Mouse (Mus musculus) embryonic stem cell, embryonic (primary cell): ENCODE data around the gene B4galt4.
"Not testable (repeated sequence)": the region's sequence is repeated elsewhere in the genome, so short reads cannot be mapped to it uniquely, and the experiment has no call there.

ENCODE experiments used
- CTCF ChIA-PET, 4 experiments: fragments of 300-600 bp in 2 of 4; fragments of 350-600 bp in 2 of 4; sonication (Branson Sonifier 250); formaldehyde crosslinking; loops; one replicate each; lab custom pipeline; 2022; ENCODE audit warnings: inconsistent platforms in 2 of 4; lab: Charles Lee
- POLR2A ChIA-PET, 4 experiments: fragments of 300-600 bp in 2 of 4; fragments of 350-600 bp in 2 of 4; sonication (Branson Sonifier 250); formaldehyde crosslinking; loops; one replicate each; lab custom pipeline; 2022; ENCODE audit warnings: antibody characterized with exemption in 4 of 4, inconsistent platforms in 1 of 4; lab: Charles Lee

The B4galt4 gene

DNA sequence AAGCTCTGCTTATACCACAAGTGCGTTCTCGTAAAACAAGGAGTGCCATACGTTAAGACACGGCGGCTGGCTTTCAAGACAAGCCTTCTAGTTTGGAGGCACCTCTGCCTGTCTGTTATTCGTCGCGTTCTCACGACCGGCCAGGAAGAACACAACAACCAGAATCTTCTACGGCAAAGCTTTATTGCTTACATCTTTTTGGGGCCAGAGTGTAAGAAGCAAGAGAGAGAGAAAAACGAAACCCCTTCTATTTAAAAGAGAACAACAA, 27.9 kb upstream of the B4galt4 start:
- POLR2A ChIA-PET: interaction anchor here in 1 of 4 experiments (0.9 kb wide), 1 partner anchor 78 kb away, joined by 4 read pairs; no protein-coding TSS in a partner anchor
- CTCF ChIA-PET: not testable (repeated sequence)

DNA sequence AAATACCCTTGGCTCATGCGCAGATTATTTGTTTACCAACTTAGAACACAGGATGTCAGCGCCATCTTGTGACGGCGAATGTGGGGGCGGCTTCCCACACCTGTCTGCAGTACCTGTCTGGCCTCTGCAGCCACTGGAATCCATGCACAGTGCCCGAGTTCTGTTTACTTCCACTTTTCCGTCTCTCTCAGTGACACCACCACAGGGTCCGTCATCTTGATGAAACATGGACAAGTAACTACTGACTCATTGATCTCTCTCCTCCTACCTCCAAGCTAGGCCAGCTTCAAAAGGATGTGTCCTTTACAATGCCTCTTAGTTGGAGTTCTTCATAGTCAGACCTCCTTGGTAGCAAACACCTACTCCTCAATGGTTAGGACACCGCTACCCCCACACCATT, 20.7 kb upstream of the B4galt4 start:
- ChIA-PET POLR2A (interaction anchor here in 3 of 4 experiments (0.6 to 1.5 kb wide), 6 partner anchors 9 to 109 kb away, joined by 3 to 6 read pairs (median 4); no protein-coding TSS in a partner anchor), CTCF (no interaction called here)

DNA sequence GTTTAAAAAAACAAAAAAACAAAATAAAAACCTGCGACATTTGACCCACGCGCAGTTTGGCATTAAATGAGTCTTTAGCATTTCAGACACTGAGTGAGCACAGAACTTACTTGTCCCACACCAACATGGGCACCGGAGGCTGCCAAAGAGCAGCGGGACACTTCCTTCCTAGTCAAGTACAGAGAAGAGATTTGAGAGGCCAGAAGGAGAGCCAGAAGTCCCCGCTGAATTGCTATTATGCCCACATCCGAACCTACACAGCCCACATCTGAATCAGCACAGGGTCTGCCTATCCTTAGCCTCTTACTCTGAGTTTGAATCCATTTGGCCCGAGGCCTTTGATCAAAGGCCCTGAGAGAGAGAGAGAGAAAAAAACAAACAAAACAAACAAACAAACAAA, 17.8 kb upstream of the B4galt4 start:
- ChIA-PET CTCF (no interaction called here), POLR2A (no interaction called here)

DNA sequence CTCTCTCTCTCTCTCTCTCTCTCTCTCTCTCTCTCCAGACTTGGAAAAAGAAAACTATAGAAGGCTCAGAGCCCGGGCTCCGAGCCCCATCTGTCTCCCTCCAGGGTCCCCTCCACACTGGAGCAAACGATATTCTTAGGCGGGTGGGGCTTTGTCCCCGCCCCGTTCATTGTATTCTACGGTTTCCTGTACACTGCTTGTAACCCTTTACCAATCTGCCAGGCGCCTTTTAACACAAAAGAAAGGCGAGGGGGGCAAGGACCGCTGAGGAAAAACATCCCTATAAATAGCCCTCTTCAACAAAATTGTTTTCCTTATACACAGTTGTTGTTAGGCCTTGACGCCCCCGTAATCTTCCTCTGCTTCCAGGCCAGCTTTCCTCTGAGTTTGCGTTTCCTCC, 17.1 kb upstream of the B4galt4 start:
- POLR2A ChIA-PET: no interaction called here
- CTCF ChIA-PET: no interaction called here

DNA sequence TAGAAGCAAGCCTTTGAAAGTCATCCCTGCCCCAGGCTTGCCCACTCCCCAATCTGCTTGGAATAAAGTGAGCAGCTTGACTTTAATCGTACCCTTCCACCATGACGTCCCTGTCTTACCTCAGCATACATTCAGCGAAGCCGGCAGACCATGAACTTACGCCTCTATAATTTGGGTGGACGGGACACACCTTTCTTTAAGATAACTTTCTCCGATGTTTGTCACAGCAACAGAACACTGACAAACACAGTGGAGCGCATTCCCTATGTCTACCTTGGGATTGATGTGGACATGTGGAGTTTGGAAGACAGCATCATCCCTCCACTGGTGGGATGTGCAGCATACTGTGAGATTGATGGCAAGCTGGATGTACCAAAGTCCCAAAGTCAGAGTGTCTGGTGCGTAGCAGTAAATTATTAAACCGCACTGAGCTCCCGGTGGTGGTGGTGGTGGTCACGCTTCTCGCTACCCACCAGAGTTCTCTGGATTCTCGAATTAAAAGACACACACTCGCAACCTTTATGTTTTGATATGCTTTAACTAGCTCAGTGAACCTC, 13.4 kb upstream of the B4galt4 start:
- ChIA-PET POLR2A (interaction anchor here in 1 of 4 experiments (0.6 kb wide), 1 partner anchor 28 kb away, joined by 3 read pairs; no protein-coding TSS in a partner anchor), CTCF (no interaction called here)

DNA sequence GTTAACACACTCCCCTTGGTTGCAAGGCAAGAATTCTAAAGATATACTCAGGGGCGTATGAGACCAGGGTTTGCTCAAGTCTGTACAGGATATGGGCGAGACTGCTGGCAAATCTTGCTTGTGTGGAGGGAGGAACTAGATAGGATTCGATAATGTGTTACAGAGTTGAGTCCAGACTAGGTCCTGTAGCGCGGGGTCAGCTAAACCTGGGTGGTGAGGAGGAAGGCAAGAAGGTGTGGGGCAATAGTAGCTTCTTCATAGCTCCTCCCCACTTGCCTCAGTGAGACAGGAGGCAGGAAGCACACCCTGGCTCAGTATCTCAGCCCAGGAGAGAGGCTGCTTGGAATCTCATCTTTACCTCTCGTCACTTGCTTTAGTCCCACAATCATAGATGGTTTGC, 12.9 kb upstream of the B4galt4 start:
- CTCF ChIA-PET: no interaction called here

DNA sequence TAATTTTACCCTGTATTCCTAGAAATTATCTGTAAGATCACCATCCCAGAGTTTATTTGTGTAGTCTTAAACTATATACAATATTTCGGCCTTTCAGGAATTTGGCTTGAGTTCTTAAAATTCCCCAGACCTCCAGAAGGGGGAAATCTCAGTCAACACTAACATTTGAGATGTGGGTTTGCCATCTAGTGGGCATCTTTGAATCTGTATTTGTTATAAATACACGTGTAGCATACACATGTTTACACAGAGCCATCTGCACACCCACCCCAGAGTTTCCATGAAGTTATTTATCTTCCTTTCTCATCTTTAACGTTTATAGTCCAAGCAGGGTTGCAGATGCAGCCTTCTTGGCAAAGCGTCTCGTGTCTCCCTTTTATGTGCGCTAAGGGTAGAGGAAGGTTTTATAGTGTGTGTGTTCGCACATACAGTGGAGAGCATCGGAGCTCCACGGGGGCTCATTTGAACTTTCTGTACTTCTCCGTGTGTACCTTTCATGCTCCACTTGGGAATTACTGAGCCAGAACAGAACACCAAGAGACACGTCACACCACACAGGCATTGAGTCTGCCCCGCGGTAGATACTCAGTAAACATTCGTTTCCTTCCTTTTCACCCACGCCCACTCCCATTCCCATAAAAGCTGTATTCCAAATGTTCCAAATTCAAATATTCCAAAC, 12.3 kb upstream of the B4galt4 start:
- ChIA-PET POLR2A (interaction anchor here in 1 of 4 experiments (0.6 kb wide), 1 partner anchor 1122 kb away, joined by 3 read pairs; no protein-coding TSS in a partner anchor), CTCF (no interaction called here)

More for the DNA sequence above, 12.9 kb upstream of the B4galt4 start:
- POLR2A ChIA-PET: no interaction called here

DNA sequence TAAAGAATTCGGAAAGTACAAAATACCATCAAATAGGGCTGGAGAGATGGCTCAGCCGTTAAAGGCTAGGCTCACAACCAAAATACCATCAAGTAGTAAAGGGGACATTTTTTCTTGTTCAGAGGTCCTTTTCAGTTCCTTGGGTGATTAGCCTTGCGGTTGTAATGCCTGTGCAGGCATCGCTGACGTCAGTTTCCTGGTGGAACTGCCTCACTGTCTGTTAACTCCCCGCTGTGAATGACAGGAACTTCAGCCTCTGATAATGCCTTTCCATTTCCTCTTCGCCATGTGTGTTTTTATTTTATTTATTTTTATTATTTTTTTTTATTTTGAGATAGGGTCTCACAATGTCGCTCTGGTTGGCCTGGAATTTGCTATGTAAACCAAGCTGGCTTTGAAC, 11.1 kb upstream of the B4galt4 start:
- ChIA-PET CTCF (no interaction called here), POLR2A (no interaction called here)

DNA sequence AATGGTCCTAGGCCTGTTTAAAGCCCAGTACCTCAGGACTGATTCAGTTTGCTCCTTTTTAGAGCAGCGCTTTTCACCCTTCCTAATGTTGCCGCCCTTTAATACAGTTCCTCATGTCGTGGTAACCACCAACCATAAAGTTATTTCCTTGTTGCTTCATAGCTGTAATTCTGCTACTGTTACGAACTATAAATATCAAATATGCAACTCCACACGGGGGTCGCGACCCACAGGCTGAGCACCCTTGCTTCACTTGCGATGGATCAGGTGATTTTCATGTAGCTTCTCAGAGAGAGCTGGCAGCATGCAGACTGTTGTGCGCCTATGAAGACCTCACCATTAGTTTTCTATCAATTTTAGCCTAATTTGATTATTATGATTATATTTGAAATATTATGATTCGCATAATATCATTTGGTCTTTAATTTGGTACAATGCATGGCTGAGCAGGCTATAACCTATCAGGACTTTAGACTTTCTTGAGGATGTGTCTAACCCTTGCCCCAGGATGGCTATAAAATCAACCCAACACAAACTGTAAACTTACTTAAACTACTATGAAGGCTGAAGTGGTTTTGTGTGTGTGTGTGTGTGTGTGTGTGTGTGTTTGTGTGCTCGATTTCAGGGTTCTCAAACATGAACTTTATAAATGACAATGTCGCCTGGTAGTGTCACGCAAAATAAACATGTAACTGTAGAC, 710 bp upstream of the B4galt4 start:
- POLR2A ChIA-PET: interaction anchor here in 2 of 4 experiments (0.5 to 1.2 kb wide), 4 partner anchors 8 to 138 kb away, joined by 3 to 4 read pairs (median 3); no protein-coding TSS in a partner anchor

DNA sequence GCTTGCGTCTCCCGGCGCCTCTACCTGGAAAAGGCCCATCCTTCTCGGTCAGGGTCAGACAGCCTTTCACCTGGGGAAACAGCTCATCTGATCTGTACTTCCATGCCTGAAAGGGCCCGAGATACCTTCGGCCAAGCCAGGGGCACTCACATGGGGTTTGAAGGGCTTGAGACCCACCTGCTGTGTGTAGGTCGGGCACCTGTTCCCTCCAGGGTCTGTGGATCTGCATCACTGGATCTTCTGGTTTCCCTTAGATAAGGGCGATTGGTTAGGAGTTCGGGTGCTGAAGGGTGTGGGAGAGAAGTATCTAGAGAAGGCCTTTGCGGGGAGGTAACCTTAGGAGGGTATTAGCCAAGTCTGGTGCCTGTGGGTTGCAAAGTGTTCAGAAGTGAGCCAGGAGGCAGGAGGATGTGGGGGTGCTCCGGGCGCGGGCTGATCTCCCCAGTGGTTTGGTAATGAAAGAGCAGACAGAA, 631 bp downstream of the B4galt4 start:
- ChIA-PET POLR2A (interaction anchor here in 3 of 4 experiments (0.6 to 1.2 kb wide), 5 partner anchors 10 to 769 kb away, joined by 3 to 6 read pairs (median 3); no protein-coding TSS in a partner anchor), CTCF (interaction anchor here in 2 of 4 experiments (1.1 kb wide), 2 partner anchors 15 to 63 kb away, joined by 3 read pairs; no protein-coding TSS in a partner anchor)

More for the DNA sequence above, 710 bp upstream of the B4galt4 start:
- CTCF ChIA-PET: interaction anchor here in 2 of 4 experiments (1.1 kb wide), 2 partner anchors 16 to 62 kb away, joined by 3 read pairs; no protein-coding TSS in a partner anchor

DNA sequence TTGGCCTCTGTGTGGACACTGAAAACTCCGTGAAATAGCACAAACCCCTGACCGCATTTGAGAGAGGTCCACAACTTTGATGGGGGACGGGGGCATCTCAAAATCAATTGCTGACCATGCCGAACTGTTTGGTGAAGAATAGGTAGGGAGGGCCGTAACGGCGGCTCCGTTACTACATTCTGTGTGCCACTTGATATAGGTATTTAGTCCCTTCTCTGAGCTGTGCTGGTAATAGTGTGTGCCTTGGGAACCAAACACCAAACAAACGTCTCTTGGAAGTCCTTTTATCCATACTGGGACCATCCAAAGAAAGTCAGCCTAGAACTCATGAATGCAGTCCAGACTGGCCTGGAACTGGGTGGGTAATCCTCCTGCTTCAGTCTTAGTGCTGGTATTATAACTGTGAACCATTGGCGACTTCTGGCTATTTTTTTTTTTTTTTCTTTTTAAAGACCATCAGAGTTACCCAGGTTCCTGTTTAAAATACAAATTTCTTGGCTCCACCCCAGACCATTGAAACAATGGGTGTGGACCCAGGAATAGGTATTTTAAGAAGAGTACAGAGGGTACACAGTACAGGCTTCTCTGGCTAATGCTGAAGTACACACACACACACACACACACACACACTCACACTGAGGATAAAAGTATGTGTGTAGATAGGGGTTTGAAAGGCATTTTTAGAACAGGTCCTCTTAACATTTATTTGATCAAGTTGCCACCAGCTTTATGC, 2.0 kb downstream of the B4galt4 start:
- CTCF ChIA-PET: interaction anchor here in 1 of 4 experiments (0.7 kb wide), 1 partner anchor 373 kb away, joined by 4 read pairs; no protein-coding TSS in a partner anchor

DNA sequence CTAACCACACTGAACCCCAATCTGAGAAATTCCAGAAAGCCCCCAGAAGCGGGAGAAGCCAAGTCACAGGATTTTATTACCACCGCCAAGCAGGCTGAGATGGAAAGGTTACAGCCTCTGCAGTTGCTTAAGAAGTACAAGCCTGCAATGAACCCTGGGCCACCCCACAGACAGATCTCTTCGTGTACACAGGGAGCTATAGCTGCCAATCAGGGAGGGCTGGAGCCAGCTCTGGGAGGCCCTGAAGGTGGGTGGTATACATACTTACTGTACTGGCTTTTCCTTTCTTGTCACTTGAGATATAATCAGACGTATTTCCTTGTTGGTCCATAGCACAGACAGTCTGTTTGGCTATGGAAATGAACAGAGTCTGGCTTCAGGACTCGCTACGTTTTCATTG, 8.7 kb downstream of the B4galt4 start:
- CTCF ChIA-PET: no interaction called here
- POLR2A ChIA-PET: interaction anchor here in 1 of 4 experiments (0.7 kb wide), 1 partner anchor 248 kb away, joined by 3 read pairs; no protein-coding TSS in a partner anchor

More for the DNA sequence above, 2.0 kb downstream of the B4galt4 start:
- POLR2A ChIA-PET: interaction anchor here in 1 of 4 experiments (0.5 kb wide), 1 partner anchor 35 kb away, joined by 3 read pairs; no protein-coding TSS in a partner anchor

DNA sequence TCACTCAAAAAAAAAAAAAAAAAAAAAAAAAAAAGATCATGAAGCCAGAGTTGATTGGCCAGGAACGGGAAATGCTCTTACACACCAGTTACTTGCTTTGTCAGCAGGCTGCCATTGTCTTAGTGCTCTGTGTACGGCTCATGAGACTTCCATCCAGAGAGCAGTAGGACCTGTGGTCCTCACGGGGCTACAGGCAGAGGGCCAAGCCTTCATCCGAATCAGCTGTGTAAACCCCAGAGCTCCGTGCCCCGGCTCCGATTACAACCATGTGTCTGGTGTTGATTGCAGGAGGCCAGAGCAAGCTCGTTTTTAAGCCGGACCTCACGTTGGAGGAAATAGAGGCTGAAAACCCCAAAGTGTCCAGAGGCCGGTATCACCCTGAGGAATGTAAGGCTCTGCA, 11.6 kb downstream of the B4galt4 start:
- ChIA-PET POLR2A (interaction anchor here in 3 of 4 experiments (0.6 to 1.4 kb wide), 3 partner anchors 12 to 168 kb away, joined by 3 read pairs; partner anchors contain the start of gene B4galt4 (in 1 of the 3)), CTCF (no interaction called here)

DNA sequence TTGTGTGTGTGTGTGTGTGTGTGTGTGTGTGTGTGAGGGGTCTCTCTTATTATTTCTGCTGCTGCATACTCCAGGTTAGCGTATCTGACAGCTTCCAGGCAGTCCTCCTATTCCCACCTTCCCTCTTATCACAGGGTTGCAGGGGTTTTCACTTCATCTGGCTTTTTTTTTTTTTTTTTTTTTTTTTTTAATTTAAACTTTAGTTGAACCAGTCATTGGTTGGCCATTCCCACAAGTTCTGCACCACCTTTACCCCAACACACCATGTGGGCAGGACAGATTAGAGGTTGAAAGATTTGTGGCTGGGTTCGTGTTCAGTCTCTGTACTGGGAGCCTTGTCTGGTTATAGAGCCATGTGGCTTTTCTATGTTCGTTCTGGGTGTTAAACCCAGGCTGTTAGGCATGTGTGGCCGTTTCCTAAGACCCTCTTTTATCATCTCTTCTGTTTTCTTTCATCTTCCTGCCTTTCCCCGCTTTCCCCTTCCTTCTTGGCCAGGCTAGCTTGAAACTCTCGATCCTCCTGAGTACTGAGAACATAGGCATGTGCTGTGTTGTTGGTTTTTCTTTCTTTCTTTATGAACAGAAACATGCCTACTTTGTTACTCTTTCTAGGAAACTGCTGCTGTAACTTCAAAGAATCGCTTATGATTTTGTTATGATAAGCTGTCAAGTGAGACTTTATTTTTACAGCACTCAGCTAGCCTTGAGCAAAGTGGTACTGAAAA, 13.6 kb downstream of the B4galt4 start:
- ChIA-PET POLR2A (no interaction called here), CTCF (interaction anchor here in 1 of 4 experiments (0.6 kb wide), 1 partner anchor 275 kb away, joined by 4 read pairs; no protein-coding TSS in a partner anchor)

DNA sequence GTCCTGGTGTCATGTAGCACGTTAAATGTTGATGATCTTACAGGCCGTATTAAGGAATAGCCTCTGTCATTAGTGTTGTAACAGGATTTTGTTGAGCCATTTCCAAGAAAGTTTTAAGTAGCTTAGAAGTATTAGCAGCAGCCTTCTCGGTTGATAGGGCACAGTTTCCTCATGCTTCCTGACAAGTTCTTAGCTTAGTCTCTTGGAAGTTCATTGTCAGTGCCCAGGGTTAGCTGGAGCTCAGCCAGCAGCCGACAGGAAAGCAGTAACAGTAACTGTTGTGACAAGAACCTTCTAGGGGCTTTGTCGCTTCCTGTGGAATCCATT, 14.1 kb downstream of the B4galt4 start:
- ChIA-PET CTCF (no interaction called here), POLR2A (interaction anchor here in 1 of 4 experiments (0.6 to 0.7 kb wide), 2 partner anchors 13 to 35 kb away, joined by 3 to 6 read pairs; no protein-coding TSS in a partner anchor)

DNA sequence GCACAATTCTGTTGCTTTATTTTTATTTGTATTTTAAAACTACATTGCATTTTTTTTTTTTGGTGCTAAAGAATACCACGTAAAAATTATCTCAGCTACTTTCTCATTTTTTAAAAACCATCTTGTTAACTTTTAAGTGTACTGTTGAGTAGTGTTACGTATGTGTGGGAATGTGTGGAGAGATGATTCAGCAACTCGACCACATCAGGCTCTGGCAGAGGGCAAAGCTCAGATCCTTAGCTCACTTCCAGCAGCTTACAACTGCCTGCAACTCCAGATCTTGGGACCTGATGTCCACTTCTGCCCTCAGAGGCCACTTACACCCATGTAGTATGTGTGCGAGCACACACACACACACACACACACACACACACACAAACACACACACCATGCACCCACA, 14.5 kb downstream of the B4galt4 start:
- CTCF ChIA-PET: interaction anchor here in 2 of 4 experiments (0.6 kb wide), 3 partner anchors 146 to 189 kb away, joined by 3 to 18 read pairs (median 4); no protein-coding TSS in a partner anchor
- POLR2A ChIA-PET: interaction anchor here in 1 of 4 experiments (0.6 to 0.7 kb wide), 2 partner anchors 14 to 35 kb away, joined by 3 to 6 read pairs; no protein-coding TSS in a partner anchor

DNA sequence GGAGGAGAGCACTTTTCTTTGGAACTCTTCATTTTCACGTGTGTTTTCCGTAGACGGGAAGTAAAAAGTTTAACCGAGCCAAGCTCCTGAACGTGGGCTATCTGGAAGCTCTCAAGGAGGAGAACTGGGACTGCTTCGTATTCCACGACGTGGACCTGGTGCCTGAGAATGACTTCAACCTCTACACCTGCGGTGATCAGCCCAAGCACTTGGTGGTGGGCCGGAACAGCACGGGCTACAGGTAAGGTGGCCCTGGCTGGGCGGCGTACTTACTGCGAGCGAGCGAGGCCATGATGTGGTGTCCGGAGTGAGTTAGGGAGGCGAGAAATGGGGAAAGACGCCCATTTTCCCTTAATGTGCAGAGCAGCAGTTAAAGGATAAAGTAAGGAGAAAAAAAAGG, 15.6 kb downstream of the B4galt4 start:
- CTCF ChIA-PET: interaction anchor here in 1 of 4 experiments (0.5 to 1.0 kb wide), 3 partner anchors 12 to 125 kb away, joined by 3 read pairs; partner anchors contain the start of gene B4galt4

More for the DNA sequence above, 15.6 kb downstream of the B4galt4 start:
- POLR2A ChIA-PET: interaction anchor here in 1 of 4 experiments (1.2 kb wide), 2 partner anchors 15 to 31 kb away, joined by 3 to 5 read pairs; no protein-coding TSS in a partner anchor
